Mouse (Mus musculus) layer of hippocampus, postnatal 36 days (tissue): Measurements from ENCODE around the gene Med28. TPM values are rescaled to one million over a fixed set of nuclear protein-coding genes. Genes with fewer than 3 reads are reported as not detected.
A peak's percentile ranks its signal among the peaks of the same experiment; 100 is the strongest.

Experiments used
- DNase-seq, 2 experiments: peaks; one replicate each; pipeline ENCODE4 v3.0.0; 2022
- total RNA-seq, 2 experiments: library from RNA; stranded (reverse); gene quantifications; 2 replicates each; pipeline ENCODE4 v1.2.3; 2021

The Med28 gene
- total RNA-seq, 2 experiments from 2014 or later = 106 to 112 TPM

DNA sequence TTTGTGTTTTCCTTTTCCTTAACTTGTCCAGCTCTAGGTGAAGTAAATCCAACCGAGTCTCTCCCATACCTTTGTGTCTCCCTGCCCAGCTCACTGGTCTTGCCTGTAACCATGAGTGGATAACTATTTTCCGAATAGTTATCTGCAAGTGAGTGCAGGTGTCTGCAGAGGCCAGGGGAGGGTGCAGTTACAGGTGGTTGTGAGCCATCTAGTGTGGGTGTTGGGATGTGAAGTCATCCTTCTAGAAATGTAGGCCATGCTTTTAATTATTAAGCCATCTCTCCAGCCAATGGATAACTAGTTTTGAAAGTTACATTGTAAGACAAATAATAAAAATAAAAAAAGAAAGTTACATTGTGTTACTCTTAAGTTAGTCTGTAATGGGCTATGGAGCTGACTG is 6.5 kb upstream of the Med28 start:
- DNase-seq = no peak

DNA sequence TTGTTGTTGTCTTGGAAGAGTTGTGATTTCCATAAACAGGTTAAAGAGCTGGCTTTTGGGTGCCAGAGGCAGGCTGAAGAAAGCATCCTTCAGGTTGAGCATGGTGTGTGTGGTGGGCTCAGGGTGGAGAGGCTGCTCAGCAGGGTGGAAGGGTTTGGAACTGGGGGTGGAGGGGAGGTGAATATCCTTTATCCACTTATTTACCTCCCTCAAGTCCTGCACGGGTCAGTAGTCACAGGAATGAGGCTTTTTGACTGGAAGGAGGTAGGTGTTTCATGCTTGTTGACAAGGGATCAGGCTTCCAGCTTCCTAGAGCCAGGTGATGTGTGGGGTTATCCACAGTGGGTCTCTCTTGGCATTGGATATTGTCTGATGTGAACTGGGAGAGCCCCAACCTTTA is 5.4 kb upstream of the Med28 start:
- DNase-seq = no peak

DNA sequence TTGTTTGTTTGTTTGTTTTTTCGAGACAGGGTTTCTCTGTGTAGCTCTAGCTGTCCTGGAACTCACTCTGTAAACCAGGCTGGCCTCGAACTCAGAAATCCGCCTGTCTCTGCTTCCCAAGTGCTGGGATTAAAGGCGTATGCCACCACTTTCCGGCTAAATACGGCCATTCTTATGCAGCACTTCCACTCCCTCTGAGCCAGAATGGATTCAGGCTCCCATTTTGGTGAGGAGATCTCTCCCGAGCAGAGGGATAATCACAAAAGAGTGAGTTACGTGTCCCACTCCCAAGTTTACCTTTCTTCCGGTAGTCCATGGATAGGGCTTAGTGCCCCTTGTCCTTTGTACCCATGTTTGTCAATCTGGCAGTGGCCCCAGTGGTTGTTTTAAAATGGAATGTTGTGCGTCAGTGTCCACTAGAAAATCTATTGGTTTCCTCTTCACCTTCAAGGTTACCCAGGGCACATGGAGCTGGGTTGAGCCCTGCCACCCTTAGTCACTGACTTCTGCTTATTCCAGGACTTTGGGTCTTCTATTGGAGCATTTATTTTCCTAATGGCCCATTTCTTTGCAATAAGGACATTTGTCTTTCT is 4.8 kb upstream of the Med28 start:
- DNase-seq = no peak

- no peak for DNase-seq
These were observed 731 bp downstream of the Med28 start for GRCm38 (mm10) chr5:45520809-45521110.

DNA sequence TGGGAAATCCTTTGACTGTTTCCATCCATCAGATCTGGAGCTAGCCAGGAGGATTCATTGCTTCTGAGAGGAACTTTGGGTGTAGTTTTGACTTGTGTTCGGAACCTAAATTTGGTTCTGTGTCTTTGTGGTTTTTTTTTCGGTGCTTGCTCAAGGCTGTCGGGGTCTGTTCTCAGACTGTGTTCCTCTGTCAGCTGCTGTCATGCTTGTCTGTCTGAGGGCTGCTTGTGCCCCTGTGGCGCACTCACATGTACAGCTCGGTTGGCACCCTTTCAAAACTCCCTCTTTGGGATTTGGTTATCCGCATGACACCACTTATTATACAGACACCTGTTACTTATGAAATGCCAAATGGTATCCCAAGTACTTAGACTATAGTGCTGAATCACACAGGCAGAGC is 1.6 kb downstream of the Med28 start:
- DNase-seq = no peak

GRCm38 (mm10) chr5:45525101-45525500 is 5.1 kb downstream of the Med28 start:
- DNase-seq = no peak

DNA sequence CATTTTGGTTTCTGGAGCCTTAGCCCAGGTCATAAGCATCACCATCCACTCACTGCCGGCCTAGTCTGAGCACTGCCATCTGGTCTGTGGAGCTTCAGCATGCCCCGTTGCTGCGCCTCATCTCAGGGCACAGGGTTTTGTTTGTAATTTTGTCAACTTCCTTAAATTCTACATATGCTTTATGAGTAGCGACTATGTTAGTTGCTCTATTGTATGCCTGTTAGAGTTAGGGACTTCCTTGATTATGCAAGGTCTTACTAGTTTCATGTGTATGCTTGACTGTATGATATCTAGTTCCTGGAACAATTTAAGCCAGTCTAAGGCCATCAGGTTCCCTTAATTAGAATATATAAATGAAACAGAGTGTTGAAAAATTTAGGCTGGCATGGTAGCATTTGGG is 6.3 kb downstream of the Med28 start:
- DNase-seq = no peak

- DNase-seq = no peak
These were observed 9.7 kb downstream of the Med28 start for GRCm38 (mm10) chr5:45529696-45530095.

DNA sequence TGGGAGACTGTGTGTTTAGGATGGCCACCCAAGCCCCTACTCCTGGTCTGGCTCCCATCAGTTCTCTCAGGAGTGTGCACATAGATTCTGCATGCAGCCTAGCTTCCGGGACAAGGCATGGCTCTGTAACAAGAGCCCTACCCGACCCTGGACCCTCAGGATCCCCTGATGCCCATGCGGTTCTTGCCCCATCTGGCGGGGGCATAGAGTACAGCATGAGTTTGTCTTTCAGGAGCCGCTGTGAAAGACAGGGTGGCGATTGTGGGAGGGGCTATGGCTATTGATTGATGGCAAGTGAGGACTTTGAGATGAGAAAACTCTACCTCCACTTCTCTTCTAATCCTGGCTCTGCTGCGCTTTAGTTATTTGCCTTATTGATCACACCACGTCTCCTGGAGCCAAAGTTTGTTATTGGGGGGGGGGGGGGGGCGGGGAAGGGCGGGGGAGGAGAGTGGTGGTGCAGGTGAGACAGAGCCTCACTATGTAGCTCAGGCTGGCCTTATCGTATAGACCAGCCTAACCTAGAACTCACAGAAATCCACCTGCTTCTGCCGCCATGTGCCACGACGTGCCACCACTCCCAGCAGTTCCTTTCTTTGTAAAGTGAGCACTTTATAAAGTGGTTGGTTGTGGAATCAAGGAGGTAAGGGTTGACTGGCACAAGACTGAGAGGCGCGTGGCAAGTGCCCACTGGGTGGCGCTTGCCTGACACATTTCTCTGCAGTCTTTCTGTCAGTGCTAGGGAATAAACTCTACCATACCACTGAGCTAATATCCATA is 14.5 kb downstream of the Med28 start:
- peak; percentile 67 for DNase-seq

GRCm38 (mm10) chr5:45535177-45535576 is 15.1 kb downstream of the Med28 start:
- no peak for DNase-seq

DNA sequence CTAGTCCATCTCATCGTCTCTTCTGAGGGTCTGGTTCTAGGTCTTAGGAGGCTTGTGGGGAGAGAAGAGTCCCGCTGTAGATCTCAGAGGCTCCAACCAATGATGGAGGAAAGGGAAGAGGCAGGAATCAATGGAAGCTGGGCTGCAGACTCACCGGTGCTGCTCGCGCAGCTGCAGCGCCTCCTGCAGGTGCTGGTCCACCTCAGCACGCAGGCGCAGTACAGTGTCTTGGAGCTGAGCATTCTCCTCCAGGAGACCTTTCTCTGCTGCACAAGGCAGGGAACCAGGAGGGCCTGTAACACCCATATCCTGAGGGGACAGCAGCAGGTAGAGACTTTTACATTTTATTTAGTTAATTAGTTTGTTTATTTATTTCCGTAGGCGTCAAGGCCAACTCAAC is 19.5 kb downstream of the Med28 start:
- no peak for DNase-seq

DNA sequence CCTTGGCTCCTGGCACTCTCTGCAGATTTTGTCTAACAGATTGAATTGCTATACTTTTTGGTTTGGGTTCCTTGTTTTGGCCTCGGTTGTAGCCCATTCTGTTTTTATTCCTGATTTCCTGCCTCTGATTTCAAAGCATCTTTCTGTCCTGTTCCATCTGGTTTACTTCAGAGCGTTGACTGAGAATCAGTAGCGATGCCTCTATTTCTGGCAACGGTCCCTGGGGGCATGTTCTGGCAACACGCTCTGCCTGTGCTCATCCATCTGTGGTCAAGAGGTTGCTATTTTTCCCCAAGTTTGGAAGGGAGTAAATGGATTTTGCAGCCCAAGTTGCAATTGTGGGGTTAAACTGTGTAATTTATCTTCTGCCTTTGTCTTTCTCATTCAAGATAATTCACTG is 23.3 kb downstream of the Med28 start:
- DNase-seq = no peak

DNA sequence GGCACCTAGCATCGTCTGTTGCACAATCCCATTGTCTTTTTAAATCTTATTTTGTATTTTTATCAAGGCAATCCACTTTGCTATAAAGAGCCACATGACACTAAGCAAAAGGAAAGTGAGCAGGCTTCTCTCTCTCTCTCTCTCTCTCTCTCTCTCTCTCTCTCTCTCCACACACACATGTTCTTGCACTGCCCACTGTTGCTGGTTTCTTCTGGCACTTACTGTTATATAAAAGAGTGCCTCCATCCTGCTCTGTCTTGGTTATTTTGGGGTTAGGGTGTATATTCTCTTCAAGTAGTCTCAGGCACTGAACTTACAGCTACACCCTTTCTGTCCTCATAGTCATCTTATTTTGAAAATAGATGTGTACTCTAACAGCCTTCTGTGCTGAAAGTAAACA is 29.6 kb downstream of the Med28 start:
- DNase-seq = no peak

DNA sequence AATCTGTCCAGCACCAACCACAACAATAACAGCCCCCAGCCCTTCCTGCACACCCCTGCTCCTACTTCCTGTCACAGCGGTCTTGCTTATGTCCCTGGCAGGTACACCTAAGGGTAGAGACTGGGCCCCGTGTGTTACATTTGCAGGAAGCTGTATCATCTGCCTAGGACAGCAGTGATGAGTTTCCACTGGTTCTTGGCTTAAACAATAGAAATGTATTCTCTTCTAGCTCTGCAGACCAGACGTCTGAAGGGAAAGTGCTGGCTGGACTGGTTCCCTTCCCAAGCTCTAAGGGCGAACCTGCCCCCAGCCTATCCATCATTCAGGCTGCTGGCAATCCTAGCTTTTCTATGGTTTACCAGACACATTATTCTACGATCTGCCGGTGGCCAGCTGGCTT is 44.0 kb downstream of the Med28 start:
- DNase-seq = peak in 1 of 2 experiments; percentile 9

GRCm38 (mm10) chr5:45565829-45566228 is 45.8 kb downstream of the Med28 start:
- no peak for DNase-seq

- no peak for DNase-seq
These were observed 52.8 kb downstream of the Med28 start for GRCm38 (mm10) chr5:45572816-45573215.

DNA sequence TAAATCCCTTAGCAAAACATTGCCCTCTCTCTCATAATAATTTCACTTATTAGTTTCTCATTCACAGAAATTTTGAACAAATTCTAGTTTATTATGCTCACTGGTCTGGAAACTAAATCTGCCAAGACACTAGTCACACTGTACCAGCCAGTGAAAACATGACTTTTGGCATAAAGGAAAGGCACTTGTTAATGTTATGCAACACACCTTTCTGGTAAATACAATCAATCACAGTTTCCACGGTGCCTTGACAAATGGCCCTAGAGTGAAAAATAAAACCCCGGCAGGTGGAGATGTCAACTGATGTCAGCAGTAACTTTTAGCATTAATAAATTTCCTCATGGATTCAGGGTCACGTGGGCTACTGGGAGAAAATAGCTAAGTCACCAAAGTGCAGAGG is 56.7 kb downstream of the Med28 start:
- DNase-seq = no peak

DNA sequence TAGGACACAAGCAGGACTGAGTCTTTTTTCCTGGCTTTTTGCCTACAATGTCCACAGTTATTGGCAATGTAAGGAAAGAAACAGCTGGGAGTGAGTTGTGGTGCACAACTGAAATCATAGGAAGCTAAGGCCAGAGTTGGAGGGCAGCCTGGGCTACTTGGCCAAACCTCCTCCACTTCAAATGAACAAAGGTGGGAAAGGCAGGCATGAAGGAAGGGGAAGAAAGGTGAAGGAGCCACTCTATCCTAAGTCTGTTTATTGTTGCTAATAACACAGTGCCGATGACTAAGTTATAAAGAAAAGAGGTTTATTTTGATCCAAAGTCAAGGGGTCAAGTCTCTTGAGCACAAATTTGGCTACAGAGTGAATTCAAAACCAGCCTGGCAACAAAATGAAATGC is 57.3 kb downstream of the Med28 start:
- no peak for DNase-seq

Other genes starting within 250 kb of the Med28 start
- 100 to 1,000 TPM; 156 to 169 TPM for gene Qdpr, start 70.0 kb upstream of the Med28 start, total RNA-seq
- 1 to 10 TPM in 1 of 2 experiments, under 1 TPM in 1; 0.37 to 1.1 TPM for gene Clrn2, start 66.5 kb upstream of the Med28 start, total RNA-seq
- 10 to 100 TPM; 58.7 to 63.4 TPM for gene Lap3, start 26.9 kb upstream of the Med28 start, total RNA-seq
- 1 to 10 TPM; 6.8 to 7.4 TPM for gene Fam184b, start 119.4 kb downstream of the Med28 start, total RNA-seq
- gene Ncapg, start 149.7 kb downstream of the Med28 start, total RNA-seq = under 1 TPM; 0.30 to 0.38 TPM